Mouse (Mus musculus): ENCODE data around the gene C5ar1.
"Not testable (repeated sequence)": the region's sequence is repeated elsewhere in the genome, so short reads cannot be mapped to it uniquely, and the experiment has no call there.

Gene C5ar1

GRCm38 (mm10) chr7:16259110-16259590, at the start of gene C5ar1:
Gene C5ar1, minus strand, starts transcription at chr7:16259540.
- DNase-seq (ENCODE audit: low read depth, low spot score) = no peak

DNA sequence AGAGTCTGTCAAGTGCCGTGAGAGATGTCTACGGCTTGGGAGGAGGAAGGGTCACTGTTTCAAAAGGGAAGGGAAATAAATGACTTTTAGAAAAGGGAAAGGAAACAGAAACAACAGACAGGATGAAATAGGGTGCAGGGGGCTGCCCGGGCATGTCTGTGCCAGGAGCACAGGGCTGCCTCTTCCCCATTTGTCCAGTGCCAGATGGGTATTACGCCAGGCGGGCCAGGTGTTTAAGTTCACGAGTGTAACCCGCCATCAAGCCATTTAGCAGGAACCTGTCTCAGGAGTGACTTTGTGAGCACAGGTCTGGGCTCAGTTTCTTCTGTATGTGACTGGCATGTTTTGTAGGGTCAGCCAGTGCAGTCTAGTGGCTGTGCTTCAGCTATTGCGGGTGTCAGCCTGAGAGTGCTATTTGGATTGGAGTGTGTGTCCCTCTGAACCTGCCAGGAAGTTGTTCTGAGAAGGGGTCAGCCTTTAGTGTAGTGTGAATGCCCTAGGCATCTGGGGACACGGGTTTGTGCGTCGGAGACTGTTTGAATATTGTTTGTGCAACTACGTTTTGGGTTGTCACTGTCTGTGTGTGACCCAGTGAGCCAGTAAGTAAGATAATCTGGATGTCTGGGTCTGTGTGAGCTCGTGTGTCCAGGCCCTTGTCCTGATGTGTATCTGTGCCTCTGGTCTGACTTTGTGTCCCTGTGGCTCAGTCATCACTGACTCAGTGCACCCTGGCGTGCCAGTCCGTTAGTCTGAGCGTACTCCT, 49.4 kb upstream of the C5ar1 start:
- no peak for DNase-seq (ENCODE audit: low read depth, low spot score)

DNA sequence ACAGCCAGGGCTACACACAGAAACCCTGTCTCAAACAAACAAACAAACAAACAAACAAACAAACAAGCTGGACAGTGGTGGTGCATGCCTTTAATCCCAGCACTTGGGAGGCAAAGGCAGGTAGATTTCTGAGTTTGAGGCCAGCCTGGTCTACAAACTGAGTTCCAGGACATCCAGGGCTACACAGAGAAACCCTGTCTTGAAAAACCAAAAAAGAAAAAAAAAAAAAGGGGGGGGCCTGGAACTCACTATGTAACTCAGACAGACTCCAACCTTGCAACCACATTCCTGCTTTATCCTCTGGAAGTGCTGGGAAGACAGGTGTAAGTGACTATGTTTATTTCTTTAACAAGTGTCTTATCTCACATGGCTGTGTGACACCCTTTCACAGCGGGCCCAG, 48.8 kb upstream of the C5ar1 start, which contains the start of gene Bbc3:
TSS of gene Bbc3 (plus strand) at position 301 of the 400 bp plus-strand sequence.
- not testable (repeated sequence) for DNase-seq (ENCODE audit: low read depth, low spot score)

DNA sequence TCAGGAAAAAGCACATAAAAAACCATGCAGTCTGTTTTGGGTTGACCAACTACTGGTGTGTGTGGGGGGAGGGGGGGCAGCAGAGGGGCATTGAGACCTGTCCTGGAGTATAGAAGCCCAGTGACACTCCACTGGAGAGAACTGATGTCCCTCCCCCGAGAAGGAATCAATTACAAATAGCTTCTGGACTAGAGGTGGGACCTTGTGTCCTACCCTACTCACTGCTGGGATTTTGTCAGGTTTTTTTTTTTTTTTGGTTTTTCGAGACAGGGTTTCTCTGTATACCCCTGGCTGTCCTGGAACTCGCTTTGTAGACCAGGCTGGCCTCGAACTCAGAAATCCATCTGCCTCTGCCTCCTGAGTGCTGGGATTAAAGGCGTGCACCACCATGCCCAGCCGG, 47.8 kb upstream of the C5ar1 start:
- DNase-seq (ENCODE audit: low read depth, low spot score) = not testable (repeated sequence)

- DNase-seq (ENCODE audit: low read depth, low spot score) = peak; percentile 79
These were observed 40.2 kb upstream of the C5ar1 start for GRCm38 (mm10) chr7:16299419-16300035.

DNA sequence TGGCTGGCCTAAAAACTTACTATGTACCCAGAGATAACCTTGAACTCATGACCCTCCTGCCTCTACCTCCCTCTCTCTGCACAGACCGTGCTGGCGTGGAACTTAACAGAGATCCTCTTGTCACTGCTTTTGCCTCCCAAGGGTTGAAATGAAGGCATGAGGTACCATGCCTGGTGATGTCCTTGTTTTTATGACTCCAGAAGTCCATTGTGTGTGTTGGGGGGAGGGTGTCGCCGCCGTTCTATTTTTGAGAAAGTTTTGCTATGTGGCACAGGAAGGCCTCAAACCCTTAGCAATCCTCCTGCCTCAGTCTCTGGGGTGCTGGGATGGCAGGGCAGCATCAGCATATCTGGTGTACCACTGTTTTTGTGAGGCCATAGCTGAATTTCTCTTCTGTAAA, 39.6 kb upstream of the C5ar1 start:
- no peak for DNase-seq (ENCODE audit: low read depth, low spot score)

DNA sequence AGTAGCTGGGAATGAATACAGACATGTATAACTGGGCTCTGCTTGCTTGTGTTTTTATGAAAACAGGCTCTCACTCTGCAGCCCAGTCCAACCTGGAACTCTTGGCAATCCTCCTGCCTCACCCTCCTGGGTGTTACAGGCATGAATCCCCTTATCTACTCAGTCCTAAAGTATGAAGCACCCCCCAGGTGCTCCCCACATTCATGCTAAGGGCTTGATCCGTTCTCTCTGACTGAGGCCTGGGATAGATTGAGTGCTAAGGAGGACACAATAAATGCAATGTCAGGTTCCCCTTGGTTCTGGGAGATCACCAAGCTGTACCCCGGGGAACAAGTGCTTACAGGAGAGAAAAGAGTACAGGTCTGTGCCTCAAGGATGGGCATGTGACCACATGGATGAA, 38.3 kb upstream of the C5ar1 start:
- DNase-seq (ENCODE audit: low read depth, low spot score) = no peak

GRCm38 (mm10) chr7:16296766-16297390, 37.5 kb upstream of the C5ar1 start:
- DNase-seq (ENCODE audit: low read depth, low spot score) = peak; percentile 89

DNA sequence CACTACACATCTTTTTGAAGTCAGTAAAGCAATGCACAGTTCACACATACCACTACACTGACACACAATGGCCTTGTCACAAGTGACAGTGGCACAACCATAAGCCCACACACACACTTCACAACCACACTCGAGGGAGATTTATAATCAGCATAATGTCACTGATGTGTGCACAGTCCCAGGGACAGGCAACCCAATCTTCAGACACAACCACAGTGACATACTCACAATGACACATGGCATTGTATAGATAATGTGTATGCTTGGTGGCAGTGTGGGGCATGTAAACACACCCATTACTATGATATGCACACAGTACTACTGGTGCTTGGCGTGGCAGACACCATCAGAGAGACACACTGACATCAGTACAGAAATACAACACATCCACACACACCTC, 36.8 kb upstream of the C5ar1 start:
- no peak for DNase-seq (ENCODE audit: low read depth, low spot score)

DNA sequence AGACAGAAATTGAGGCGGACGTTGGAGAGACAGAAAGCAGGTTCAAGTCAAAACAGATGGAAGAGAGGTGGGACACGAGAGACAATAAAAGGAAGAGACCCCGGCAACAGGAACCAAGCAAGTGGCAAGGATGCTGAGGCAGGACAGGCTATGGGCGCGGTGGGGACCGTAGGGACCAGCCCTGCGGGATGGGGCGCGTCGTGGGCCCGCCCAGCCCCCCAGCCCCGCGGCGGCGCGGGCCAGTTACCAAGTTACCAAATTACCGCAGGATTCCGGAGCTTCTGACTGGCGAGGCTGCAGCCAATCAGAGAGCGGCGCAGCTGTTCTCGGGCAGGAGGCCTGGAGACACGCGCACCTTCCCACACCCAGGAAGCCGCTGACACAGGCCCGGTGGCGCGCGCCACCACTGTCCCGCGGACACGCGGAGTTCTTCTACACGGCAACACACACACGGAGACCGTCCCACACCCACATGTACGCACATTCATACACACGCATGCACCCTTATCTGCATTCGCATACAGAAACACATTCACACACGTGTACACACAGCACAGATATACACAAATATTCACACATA, 36.1 kb upstream of the C5ar1 start:
- no peak for DNase-seq (ENCODE audit: low read depth, low spot score)

DNA sequence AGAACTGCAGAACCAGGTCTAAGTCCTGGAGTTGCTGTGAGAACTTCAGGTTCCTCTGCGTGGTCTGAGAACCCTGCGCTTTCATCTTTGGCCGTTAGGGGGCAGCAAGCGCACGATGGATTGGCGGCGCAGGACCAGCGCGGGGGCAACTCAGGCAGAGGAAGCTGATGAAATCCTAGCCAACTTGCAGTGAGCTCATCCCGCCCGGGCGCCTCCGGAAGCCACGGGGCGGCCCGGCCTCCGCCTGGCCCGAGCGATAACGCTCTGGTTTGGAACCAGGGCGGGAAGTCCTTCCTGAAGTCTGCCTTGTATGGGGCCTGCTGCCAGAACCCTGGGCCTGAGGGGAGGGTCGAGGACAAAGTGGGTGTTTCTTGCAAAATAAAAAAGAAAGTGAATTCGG, 35.5 kb upstream of the C5ar1 start:
- no peak for DNase-seq (ENCODE audit: low read depth, low spot score)

DNA sequence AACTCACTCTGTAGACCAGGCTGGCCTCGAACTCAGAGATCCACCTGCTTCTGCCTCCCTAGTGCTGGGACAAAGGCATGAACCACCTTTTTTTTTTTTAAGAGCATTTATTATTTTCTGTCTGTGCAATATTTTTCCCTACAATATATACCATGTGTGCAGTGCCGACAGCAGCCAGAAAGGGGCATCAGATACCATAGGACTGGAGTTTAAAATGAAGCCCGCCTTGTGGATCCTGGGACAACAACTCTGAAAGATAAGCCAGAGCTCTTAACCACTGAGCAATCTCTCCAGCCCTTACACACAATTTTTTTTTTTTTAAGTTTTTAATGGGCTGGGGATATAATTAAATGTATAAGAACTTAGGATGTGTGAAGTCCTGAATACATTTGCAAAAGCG, 35.0 kb upstream of the C5ar1 start:
- no peak for DNase-seq (ENCODE audit: low read depth, low spot score)

GRCm38 (mm10) chr7:16287791-16288190, 28.5 kb upstream of the C5ar1 start:
- DNase-seq (ENCODE audit: low read depth, low spot score) = no peak

- DNase-seq (ENCODE audit: low read depth, low spot score) = no peak
These were observed 27.7 kb upstream of the C5ar1 start for GRCm38 (mm10) chr7:16287016-16287415.

DNA sequence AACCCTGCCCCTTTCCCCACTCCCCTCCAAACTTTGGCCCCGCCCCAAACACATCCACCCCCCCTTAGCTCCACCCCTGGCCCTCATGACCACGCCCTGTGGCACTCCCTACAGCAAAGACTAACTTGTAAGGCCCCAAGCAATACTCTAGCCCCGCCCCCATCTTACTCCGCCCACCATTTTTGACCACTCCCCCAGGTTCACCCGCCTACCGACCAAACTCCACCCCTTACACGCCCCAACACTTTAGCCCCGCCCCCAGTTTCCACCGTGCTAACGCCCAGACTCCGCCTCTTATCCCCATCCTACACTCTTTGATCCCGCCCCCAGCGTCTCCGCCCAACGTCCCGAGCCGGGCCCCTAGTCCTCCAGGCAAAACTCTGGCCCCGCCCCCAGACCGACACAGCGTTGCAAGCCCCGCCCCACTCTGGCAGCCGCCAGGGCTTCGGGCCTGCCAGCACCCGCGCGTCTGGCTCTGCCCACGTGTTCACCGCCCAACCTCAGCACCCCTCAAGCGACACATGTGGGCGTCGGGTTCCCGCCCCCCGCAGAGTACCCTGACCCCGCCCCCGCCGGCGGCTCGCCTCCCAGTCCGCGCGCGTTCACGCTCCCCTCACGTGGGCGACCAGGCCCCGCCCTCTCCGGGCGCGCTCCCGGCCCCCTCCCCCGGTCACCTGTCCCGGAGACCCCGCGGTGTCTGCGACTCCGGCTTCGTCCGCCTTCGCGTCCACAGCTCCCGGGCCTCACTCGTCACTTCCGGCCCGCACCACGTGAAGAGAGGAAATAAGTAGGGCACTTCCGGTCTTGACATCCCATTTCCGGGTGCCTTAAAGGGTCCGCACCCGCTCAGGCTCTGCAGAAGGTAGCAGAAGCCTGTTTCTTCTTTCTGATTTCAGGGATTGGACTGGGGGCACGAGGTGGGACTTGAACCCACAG, 27.0 kb upstream of the C5ar1 start, which contains the start of gene Ccdc9:
TSS of gene Ccdc9 (minus strand) at position 770 of the 936 bp plus-strand sequence.
- peak; percentile 96 for DNase-seq (ENCODE audit: low read depth, low spot score)

- DNase-seq (ENCODE audit: low read depth, low spot score) = no peak
These were observed 26.2 kb upstream of the C5ar1 start for GRCm38 (mm10) chr7:16285450-16286025.

DNA sequence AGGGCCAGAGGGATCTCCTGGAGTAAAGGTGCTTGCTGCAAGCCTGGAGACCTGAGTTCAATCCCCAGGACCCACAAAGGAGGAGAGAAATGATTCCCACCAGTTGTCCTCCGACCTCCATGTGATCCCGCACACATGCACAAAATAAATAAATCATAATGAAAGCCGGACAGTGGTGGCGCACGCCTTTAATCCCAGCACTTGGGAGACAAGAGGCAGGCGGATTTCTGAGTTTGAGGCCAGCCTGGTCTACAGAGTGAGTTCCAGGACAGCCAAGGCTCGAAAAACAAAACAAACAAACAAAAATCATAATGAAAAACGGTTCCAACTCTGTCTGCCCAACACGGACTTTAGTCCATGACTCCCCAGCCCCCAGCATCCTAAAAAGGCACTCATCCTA, 25.6 kb upstream of the C5ar1 start:
- DNase-seq (ENCODE audit: low read depth, low spot score) = no peak

GRCm38 (mm10) chr7:16284001-16284400, 24.7 kb upstream of the C5ar1 start:
- DNase-seq (ENCODE audit: low read depth, low spot score) = no peak

GRCm38 (mm10) chr7:16282334-16282733, 23.0 kb upstream of the C5ar1 start:
- DNase-seq (ENCODE audit: low read depth, low spot score) = no peak

GRCm38 (mm10) chr7:16280721-16281120, 21.4 kb upstream of the C5ar1 start:
- DNase-seq (ENCODE audit: low read depth, low spot score) = no peak
